Mouse (Mus musculus) brown adipose tissue, adult 24 weeks (tissue): ENCODE measurements around the gene Rnf130. TPM values are rescaled to one million over a fixed set of nuclear protein-coding genes. Genes with fewer than 3 reads are reported as not detected.

Experiments used
- H3K27ac ChIP-seq: fragments of 200-500 bp; replicated peaks from 2 replicates; pipeline ENCODE4 v1.5.1; 2012; ENCODE audit warnings: low read depth, mild to moderate bottlenecking, low read length
- H3K4me1 ChIP-seq: fragments of 200-500 bp; 2 replicates; pipeline ENCODE4 v1.6.1; 2012; ENCODE audit warnings: low read length, mixed read lengths; ENCODE audit not compliant: control insufficient read depth, insufficient read depth, insufficient read length
- H3K4me3 ChIP-seq: fragments of 200-500 bp; 2 replicates; pipeline ENCODE4 v1.5.1; 2012; ENCODE audit warnings: low read depth, mild to moderate bottlenecking, low read length, moderate library complexity; ENCODE audit not compliant: insufficient read depth
- polyA plus RNA-seq: library from polyadenylated mRNA; stranded (reverse); fragments of >200 nt; gene quantifications from 2 replicates; pipeline ENCODE4 v1.2.4, GENCODE M21; 2012; ENCODE audit not compliant: missing spikeins, insufficient read depth, insufficient read length

Gene Rnf130
- polyA plus RNA-seq, 1 experiment = 97.9 TPM

DNA sequence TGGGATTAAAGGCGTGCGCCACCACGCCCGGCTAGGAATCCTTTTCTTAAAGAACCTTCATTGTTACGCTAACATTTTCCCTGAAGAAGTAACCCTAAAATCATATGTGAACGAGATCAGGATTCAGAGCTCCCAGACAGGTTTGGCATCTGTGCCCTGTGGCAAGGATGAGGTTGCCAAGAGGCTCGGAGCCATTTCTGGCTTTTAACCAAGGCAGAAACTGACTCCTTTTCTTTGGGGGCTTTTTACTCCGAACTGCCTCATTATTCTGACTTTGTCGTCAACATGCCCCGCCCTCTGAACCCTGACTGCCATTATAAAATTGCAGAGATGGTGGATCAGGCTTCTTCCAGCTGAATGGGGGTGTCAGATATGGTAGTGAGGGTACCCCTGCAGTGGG, 17.4 kb upstream of the Rnf130 start:
- Histone ChIP-seq H3K27ac (no peak overlapping the region), H3K4me1 (no peaks in the 10 kb centered on the region), H3K4me3 (no peak overlapping the region)

DNA sequence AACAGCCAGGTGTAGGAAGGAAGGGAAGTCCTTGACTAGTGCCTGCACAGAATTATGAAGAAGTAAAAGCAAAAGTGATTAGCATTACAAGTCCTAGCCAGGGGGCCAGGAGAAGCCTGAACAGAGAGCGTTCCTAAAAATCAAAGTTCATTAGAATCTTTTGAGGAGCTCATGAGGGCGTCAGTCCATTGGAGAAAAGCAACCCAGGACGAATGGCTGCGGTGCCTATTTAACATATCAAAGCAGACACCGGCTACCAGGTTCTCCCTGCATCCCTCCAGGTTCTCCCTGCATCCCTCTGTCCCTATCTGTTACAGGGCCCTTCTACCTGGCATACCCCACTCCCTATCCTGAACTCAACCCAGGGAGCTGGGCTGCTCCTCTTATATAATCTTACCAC, 16.9 kb upstream of the Rnf130 start:
- Histone ChIP-seq H3K27ac (no peak overlapping the region), H3K4me3 (no peak overlapping the region), H3K4me1 (no peaks in the 10 kb centered on the region)

DNA sequence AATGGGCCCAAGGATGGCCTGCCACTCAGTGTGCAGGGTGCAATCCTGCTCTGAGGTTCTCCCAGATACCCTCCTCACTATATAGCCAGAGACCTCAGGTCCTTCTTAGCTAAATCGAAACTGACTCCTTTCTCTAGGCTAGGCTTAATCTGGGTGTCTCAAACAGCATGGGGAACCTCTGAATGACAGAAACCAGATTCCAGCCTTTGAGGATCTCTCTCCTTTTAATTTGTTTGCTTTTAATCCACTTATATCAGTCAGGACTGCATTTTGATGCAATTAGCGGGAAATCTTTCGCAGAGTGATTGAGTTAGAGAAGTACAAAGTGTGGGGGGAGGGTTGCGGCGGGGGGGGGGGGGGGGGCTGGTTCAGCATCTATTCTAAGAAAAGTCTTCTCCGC, 12.1 kb upstream of the Rnf130 start:
- Histone ChIP-seq H3K4me1 (no peaks in the 10 kb centered on the region), H3K27ac (no peak overlapping the region), H3K4me3 (no peak overlapping the region)

DNA sequence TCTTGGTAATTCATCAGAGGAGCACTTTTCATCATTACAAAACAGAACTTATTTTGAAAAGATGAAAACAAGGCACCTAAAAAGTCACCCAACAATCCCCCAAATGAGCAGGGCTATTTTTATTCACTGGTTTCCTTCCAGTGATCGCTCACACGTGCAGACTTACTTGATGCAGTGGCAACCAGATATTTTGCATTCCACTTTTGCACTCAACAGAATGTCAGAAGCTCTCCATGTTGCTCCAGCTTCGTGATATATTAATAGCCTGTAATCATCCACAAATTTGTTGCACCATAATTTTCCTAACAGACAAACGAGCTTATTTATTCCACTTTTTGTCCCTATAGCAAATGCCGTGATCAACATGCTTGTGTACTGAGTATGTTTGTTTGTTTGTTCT, 8.6 kb upstream of the Rnf130 start:
- Histone ChIP-seq H3K4me3 (no peak overlapping the region), H3K27ac (no peak overlapping the region), H3K4me1 (0 out of 2 replicates have a peak, but pooled peaks cover 3% of the 10 kb centered on the region)

DNA sequence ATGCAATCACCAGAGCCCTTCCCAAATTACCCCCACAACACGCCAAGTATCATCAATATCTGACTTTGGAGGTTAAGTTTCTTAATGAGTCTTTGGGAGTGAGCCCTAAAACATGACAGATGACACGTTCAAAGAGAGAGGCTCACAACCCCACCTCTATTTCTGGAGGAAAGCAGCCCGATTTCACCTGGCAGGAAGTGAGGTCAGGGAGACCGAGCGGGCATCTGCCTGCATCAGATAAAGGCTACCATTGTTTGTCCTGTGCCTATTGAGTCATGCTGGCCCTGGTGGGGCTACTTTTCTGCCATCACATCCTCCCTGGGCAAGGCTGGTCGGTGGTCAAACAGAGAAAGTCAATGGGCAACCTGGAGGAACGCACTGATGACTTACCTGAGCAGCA, 7.6 kb upstream of the Rnf130 start:
- Histone ChIP-seq H3K27ac (no peak overlapping the region), H3K4me3 (no peak overlapping the region), H3K4me1 (0 out of 2 replicates have a peak, but pooled peaks cover 3% of the 10 kb centered on the region)

DNA sequence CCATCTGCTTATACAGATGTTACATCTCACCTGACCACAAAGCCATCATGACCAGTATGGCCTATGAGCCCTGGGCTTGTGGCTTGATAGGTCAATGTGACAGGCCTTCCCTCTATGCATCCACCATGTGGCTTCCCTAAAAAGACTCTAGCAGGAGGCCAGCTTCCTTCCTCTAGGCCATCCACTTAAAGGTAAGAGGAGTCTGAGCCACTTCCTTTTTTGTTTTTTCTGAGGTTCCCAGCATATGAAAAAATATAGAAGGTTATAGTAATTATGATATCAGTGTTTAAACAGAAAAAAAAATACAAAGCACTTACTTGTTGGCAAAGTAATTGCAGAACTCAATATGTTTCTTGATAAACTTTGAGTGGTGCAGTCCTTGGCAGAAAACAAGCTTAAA, 6.3 kb upstream of the Rnf130 start:
- 0 out of 2 replicates have a peak, but pooled peaks cover 3% of the 10 kb centered on the region for H3K4me1 ChIP-seq
- H3K27ac ChIP-seq = no peak overlapping the region
- H3K4me3 ChIP-seq = no peak overlapping the region

DNA sequence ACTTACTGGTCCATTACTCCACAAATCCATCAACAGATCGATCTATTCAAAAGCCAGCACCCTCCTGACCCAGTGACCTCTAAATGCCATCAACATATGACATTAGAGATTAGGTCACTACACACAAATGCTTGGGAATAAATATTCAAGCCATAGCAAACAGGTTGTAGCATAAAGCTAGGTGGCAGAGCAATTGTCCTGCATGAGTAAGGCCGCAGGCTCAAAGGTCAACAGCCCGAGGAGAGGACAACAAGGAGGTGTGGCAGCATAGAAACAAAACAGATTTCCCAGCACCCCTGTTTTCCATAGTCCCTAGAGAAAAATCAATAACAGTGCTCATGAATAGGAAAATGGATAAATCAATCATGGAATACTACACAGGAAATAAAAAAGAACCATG, 3.1 kb upstream of the Rnf130 start:
- H3K27ac ChIP-seq = no peak overlapping the region
- peaks cover 6% of the 10 kb centered on the region for H3K4me1 ChIP-seq
- H3K4me3 ChIP-seq = no peak overlapping the region

DNA sequence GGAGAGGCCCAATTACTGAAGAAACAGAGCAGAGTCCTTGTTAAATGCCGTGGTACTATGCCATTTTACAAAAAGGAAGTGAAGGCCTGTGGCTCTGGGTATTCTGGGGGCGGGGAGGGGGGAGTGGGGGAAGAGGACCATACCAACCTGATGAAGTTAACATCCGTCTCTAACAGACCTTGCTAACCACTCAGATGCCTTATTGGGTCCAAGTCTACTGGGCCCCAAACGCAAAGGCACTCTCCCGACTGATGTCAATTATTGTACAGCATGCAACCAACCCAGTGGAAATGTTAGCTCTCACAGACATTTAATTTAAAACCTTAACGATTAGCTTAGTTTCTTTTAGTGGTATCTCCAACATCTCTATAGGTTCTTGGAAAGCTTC, 707 bp upstream of the Rnf130 start:
- peak overlapping the region; percentile 77; the same call in 1 of the 2 replicates for H3K4me3 ChIP-seq
- no peak overlapping the region for H3K27ac ChIP-seq
- peaks cover 6% of the 10 kb centered on the region for H3K4me1 ChIP-seq

DNA sequence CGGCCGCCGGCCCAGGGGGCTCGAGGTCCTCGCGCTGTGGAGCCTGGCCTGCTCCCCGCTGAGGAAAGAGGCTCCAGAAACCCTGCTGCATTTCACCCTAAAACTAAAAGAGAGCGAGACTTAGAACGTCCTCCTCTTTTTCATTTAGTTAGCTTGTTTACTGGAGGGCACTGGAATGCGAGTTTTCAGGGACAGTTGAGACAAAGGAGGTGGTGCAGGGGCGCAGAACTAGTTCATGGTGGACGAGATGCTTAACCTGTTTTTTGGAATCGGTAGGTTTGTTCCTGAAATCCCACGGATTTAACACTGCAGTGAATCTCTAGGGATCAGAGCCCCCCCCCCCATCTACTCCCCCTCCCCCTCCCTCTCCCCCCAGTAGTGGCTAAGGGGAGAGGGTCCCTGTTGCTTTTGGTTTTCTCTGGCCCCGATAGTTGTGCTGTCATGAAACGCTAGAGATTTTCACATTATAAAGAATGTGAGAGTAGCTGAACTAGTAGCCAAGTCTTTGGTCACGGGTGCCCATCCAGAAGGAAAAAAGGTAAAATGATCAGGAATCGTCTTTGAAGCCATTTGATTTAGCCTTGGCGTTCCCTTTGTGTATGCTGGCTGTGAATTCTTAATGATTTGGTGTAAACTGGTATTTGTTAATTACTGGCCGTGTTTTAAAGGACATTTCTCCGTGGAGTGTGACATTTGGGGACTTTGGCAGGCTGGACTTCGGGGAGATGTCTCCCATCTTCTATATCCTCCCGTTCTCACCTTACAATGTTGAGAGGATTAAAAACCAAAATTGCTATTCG, 775 bp downstream of the Rnf130 start:
- peak overlapping the region; percentile 77 for H3K4me3 ChIP-seq
- H3K4me1 ChIP-seq = peaks cover 6% of the 10 kb centered on the region
- H3K27ac ChIP-seq = 0 out of 2 replicates have a peak overlapping the region, but pooled peaks have one; percentile 34

DNA sequence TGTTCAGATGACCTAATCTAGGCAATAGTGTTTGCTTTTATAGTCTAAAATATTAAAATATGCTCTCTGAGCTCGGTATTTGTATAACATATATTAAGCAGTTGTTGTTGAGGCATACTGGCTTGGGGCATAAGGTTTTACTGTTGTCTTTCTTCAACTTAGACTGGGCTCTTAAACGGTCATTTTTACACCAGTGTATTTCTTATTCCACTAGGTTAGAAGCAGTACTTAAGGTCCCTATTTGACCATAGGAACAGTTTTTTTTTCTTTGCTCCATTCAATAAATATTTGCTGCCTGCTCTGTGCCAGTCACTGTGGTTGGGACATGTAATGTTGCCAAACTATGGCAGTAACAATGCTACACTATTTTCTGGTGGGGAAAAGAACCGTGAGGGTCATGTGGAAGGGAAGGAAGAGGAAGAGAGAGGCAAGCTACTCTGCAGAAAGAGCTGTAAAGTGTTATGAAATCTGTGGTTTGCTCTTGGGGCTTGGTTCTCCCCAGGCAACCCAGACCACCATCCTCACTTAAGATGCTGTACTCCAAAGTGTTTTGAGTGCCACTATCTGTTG, 1.5 kb downstream of the Rnf130 start:
- H3K4me3 ChIP-seq = peak overlapping the region; percentile 77
- H3K4me1 ChIP-seq = peaks cover 11% of the 10 kb centered on the region
- no peak overlapping the region for H3K27ac ChIP-seq

DNA sequence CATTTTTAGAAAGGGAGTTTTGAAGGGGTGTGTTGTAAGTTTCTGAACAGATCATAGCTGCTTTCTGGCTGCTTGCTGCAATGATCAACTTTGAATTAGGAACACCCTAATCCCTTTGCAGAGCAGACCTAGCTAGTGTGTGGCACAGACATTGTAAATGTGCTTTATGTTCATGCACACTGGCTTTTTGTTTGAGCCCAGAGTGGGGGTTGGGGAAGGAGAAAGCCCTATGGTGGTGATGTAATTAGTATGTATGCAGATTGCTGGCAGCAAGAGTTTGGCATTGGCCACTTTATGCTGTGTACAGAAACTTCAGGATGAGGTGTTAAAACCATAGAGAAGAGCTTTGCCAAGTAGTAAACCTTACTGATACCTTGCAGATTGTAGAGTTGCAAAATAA, 3.3 kb downstream of the Rnf130 start:
- Histone ChIP-seq H3K4me1 (peaks cover 17% of the 10 kb centered on the region), H3K27ac (no peak overlapping the region), H3K4me3 (no peak overlapping the region)

DNA sequence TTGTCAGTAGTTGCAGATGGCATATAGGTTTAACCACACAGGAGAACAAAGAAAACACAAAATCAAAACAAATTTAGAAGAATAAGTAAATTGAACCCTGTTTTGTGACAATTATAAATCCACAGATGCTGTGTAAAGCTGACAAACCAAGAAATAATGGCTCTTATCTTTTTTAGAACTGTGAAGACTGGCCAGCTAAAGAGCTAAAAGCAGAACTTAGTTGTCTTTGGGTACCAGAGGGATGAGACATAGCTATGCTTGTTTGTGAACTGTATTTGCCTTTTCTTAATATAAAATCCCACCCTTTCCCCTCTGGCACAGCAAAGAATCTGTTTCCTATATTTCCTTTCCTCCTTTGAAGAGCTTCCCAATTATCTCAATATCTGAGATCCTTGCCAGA, 9.0 kb downstream of the Rnf130 start:
- Histone ChIP-seq H3K4me3 (no peak overlapping the region), H3K4me1 (peaks cover 26% of the 10 kb centered on the region), H3K27ac (no peak overlapping the region)

DNA sequence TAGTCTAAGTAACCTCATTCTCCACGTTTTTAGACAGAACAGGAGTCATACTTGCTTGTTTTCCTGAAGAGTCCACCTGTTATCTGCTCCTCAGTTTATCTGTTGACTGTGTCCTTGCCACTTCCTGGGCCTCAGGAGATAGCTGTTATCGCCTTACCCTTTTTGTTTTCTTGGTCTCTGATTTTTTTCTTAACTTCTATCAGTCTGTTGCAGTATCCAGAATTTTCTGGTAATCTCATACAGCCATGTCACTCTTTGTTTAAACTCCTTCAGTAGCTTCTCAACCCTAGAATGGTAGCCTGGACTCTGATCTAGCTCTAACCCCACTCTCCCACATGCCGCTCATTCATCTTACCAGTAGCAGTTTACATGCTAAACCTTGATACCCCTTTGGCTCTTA, 10.6 kb downstream of the Rnf130 start:
- H3K4me1 ChIP-seq = peaks cover 24% of the 10 kb centered on the region
- H3K27ac ChIP-seq = no peak overlapping the region

DNA sequence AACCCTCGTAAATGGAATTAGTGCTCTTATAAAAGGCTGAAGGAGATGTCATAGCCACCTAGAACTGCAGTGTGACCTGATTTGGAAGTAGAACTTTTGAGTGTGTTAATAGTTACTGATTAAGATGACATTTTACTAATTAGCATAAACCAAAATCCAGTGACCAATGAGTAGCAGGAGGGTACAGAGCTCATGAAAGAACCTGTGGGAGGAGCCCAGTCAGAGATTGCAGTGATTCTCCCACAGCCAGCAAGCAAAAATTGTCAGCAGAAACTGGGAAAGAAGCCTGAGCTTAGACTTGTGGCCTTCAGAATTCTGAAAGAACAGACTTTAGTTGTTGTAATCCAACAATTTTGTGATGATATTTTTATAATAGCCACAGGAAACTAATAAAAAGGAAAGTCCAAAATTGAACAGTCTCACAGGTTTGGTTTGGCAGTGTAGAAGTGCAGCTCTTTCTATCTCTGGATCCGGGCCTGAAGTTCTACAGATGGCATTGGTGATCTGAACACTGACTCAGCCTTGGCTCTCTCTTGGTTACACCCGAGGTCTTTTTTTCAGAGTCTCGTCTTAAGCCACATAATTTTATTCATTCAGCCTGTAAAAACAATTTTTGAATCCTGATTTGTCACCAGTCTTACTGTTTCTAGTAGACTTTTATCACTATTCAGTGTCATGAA, 11.8 kb downstream of the Rnf130 start:
- H3K4me3 ChIP-seq = no peak overlapping the region
- H3K27ac ChIP-seq = no peak overlapping the region
- peaks cover 18% of the 10 kb centered on the region for H3K4me1 ChIP-seq

More for the DNA sequence above, 10.6 kb downstream of the Rnf130 start:
- no peak overlapping the region for H3K4me3 ChIP-seq

DNA sequence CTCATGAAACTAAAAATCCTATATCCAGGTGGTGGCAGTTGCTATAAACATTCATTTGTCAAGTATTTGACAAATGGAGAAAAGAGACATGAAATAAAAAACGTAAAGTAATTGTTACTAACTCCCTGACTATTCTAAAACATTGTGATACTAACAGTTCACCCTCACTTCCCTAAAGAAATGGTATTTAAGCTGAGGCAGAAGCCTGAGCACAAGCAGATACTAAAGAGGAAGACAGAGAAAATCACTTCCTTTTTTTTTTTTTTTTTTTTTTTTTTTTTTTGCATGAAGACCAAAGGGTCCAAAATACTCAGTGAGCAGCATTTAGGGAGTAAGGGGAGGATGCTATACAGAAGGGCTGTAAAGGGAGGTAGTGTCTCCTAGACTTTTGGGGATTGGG, 13.6 kb downstream of the Rnf130 start:
- Histone ChIP-seq H3K4me3 (no peak overlapping the region), H3K27ac (no peak overlapping the region), H3K4me1 (peaks cover 10% of the 10 kb centered on the region)
